Comparison of ENCODE assay signal across 13 mouse cellular contexts in the genomic region with DNA sequence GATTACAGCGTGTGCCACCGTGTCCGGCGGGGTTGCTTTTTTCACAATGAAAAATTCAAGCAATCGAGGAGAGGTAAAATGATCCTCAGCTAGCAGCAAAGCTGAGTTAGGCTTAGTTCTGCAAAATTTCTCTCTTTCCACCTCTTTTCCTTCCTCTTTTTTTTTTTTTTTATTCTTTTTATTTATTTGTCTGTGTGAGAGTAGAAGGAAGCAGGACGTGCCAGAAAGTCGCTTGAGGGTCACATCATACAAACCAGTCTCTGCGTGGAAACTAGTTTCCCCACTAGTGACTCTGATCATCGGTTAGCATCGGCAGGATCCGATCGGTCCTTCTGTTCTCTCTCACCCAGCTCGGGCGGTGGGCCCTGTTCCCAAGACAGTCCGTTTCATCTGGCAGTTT.
"Had no signal": no experiment of that assay in that cellular context is flagged by ENCODE, and none has a peak within 500 bp of the region (broad histone marks: within the 10 kb centered on the region; RNA-seq: fewer than 3 reads in every experiment).

No protein-coding gene starts in this region.

- H3K4me1 ChIP-seq: limb, embryonic 13.5 days; stomach, embryonic 15.5 days had no signal

- ATAC-seq: midbrain, embryonic 16.5 days had no signal

- H3K9ac ChIP-seq: limb, embryonic 13.5 days; liver, embryonic 14.5 days; midbrain, embryonic 12.5 days; neural tube, embryonic 13.5 days; stomach, embryonic 15.5 days had no signal

- H3K27ac ChIP-seq: limb, embryonic 13.5 days; liver, embryonic 14.5 days; midbrain, embryonic 12.5 days; neural tube, embryonic 13.5 days; stomach, embryonic 15.5 days had no signal

- DNase-seq: kidney, adult 8-10 months; kidney, postnatal 25 days; layer of hippocampus, adult 9-11 months; layer of hippocampus, postnatal 36 days; lung, adult 18-20 months; retina, postnatal 1 day had no signal

- H3K36me3 ChIP-seq: limb, embryonic 13.5 days; midbrain, embryonic 12.5 days; neural tube, embryonic 13.5 days; stomach, embryonic 15.5 days had no signal

- H3K4me3 ChIP-seq: limb, embryonic 13.5 days; megakaryocyte, embryonic 14.5 days; midbrain, embryonic 12.5 days; neural tube, embryonic 13.5 days; stomach, embryonic 15.5 days had no signal

- H3K9me3 ChIP-seq: limb, embryonic 13.5 days; megakaryocyte, embryonic 14.5 days; midbrain, embryonic 12.5 days; neural tube, embryonic 13.5 days; stomach, embryonic 15.5 days had no signal

- H3K27me3 ChIP-seq: limb, embryonic 13.5 days; megakaryocyte, embryonic 14.5 days; midbrain, embryonic 12.5 days; neural tube, embryonic 13.5 days; stomach, embryonic 15.5 days had no signal
